16 mouse cellular contexts compared by ENCODE assay signal in genomic region chr5:76111173-76111572, GRCm38 (mm10). TPM values are rescaled to one million over a fixed set of nuclear protein-coding genes. Genes with fewer than 3 reads are reported as not detected.
DNase-seq lines count a peak whose midpoint lies in the region; ATAC-seq and TF ChIP-seq lines count a peak whose summit lies in the region.
"Had no signal": no experiment of that assay in that cellular context is flagged by ENCODE, and none has a peak within 500 bp of the region (broad histone marks: within the 10 kb centered on the region; RNA-seq: fewer than 3 reads in every experiment).

No protein-coding gene starts in this region.

- no peaks in the 10 kb centered on the region for H3K27me3 ChIP-seq in intestine, embryonic 14.5 days (replicated peaks; ENCODE audit: control insufficient read depth, insufficient read depth, low read length)
- H3K27me3 ChIP-seq in intestine, postnatal 0 days (replicated peaks; ENCODE audit: control insufficient read depth, insufficient read depth, low read length), result 0 out of 2 replicates have a peak, but pooled peaks cover 4% of the 10 kb centered on the region
- H3K27me3 ChIP-seq: lung, embryonic 15.5 days; midbrain, embryonic 15.5 days had no signal

- H3K4me3 ChIP-seq in intestine, embryonic 14.5 days (ENCODE audit: low read depth, low read length), result no peak overlapping the region
- no peak overlapping the region for H3K4me3 ChIP-seq in intestine, postnatal 0 days (ENCODE audit: low read depth, low read length)
- H3K4me3 ChIP-seq: lung, embryonic 15.5 days; midbrain, embryonic 15.5 days had no signal

- 87% methylated on average over 3 of the region's 3 CpGs for WGBS in intestine, embryonic 14.5 days
- WGBS in intestine, postnatal 0 days, result 79% methylated on average over 3 of the region's 3 CpGs

- H3K36me3 ChIP-seq in intestine, embryonic 14.5 days (ENCODE audit: control insufficient read depth, insufficient read depth, low read length), result no peaks in the 10 kb centered on the region
- H3K36me3 ChIP-seq in intestine, postnatal 0 days (ENCODE audit: control insufficient read depth, insufficient read depth), result no peaks in the 10 kb centered on the region
- H3K36me3 ChIP-seq: lung, embryonic 15.5 days; midbrain, embryonic 15.5 days had no signal

- intact Hi-C loops in left cerebral cortex, postnatal 36 days (cut with DNase I), result loop anchor here (10.0 kb wide), 2 partner anchors 86 to 896 kb away; no protein-coding TSS in a partner anchor

- H3K4me1 ChIP-seq in intestine, embryonic 14.5 days (replicated peaks; ENCODE audit: control insufficient read depth, insufficient read depth, low read length), result no peaks in the 10 kb centered on the region
- 0 out of 2 replicates have a peak, but pooled peaks cover 4% of the 10 kb centered on the region for H3K4me1 ChIP-seq in intestine, postnatal 0 days (replicated peaks; ENCODE audit: control insufficient read depth, insufficient read depth, low read length)
- H3K4me1 ChIP-seq: lung, embryonic 15.5 days; midbrain, embryonic 15.5 days had no signal

- no peak overlapping the region for H3K4me2 ChIP-seq in intestine, embryonic 14.5 days (ENCODE audit: low read length)
- no peak overlapping the region for H3K4me2 ChIP-seq in intestine, postnatal 0 days (replicated peaks; ENCODE audit: low read depth)
- H3K4me2 ChIP-seq: liver, embryonic 11.5 days; lung, embryonic 15.5 days; midbrain, embryonic 15.5 days had no signal

- no peak overlapping the region for H3K9ac ChIP-seq in intestine, embryonic 14.5 days (ENCODE audit: low read length)
- no peak overlapping the region for H3K9ac ChIP-seq in intestine, postnatal 0 days (ENCODE audit: low read depth, low read length)
- H3K9ac ChIP-seq: lung, embryonic 15.5 days; midbrain, embryonic 15.5 days had no signal

- peak; percentile 36 to 39 for DNase-seq in adrenal gland, postnatal 36 days
- no peak for DNase-seq in adrenal gland, postnatal 4 days (ENCODE audit: low spot score in 2 of 2)
- DNase-seq in intestine, embryonic 14.5 days (ENCODE audit: low spot score), result peak; percentile 34
- peak; percentile 8 to 16 for DNase-seq in left cerebral cortex, postnatal 36 days (ENCODE audit: low spot score in 2 of 2)
- DNase-seq in left cerebral cortex, adult 11 months (ENCODE audit: low spot score), result no peak
- peak; percentile 25 for DNase-seq in heart, postnatal 4 days
- no peak for DNase-seq in testis, postnatal 14 days (ENCODE audit: low spot score)
- DNase-seq: B cell, adult 2 months; cerebellum, postnatal 14 days; gastrocnemius, postnatal 10 days had no signal

- no peaks in the 10 kb centered on the region for H3K9me3 ChIP-seq in intestine, embryonic 14.5 days (ENCODE audit: control insufficient read depth, low read length)
- no peaks in the 10 kb centered on the region for H3K9me3 ChIP-seq in intestine, postnatal 0 days (ENCODE audit: control insufficient read depth)
- H3K9me3 ChIP-seq: lung, embryonic 15.5 days; midbrain, embryonic 15.5 days had no signal

- no peak overlapping the region for H3K27ac ChIP-seq in intestine, embryonic 14.5 days (ENCODE audit: low read depth)
- H3K27ac ChIP-seq in intestine, postnatal 0 days (ENCODE audit: low read depth, low read length), result no peak overlapping the region
- H3K27ac ChIP-seq: midbrain, embryonic 15.5 days had no signal

- no peak for TF ChIP-seq CTCF in intestine, postnatal 0 days (IDR thresholded peaks at IDR 0.05; ENCODE audit: low read depth)

- ATAC-seq in intestine, embryonic 14.5 days (replicated peaks; ENCODE audit: low FRiP score, low TSS enrichment, low read depth), result no peak
- no peak for ATAC-seq in intestine, postnatal 0 days
- ATAC-seq: forebrain, embryonic 14.5 days; midbrain, embryonic 15.5 days; Patski had no signal

RNA-seq across cellular contexts. Expression of gene Srd5a3, which starts 28.9 kb away (rescaled TPM):
- 10 to 100 TPM; 23.6 to 33.3 TPM for total RNA-seq in adrenal gland, postnatal 36 days (2021)
- total RNA-seq in adrenal gland, postnatal 4 days (2021), result 10 to 100 TPM; 31.3 to 33.9 TPM
- 30.7 and 31.2 TPM in 2 replicates for polyA plus RNA-seq in intestine, embryonic 14.5 days (2014; fragmentation: Nextera tagmentation; extraction: Ambion mirVana)
- polyA plus RNA-seq in intestine, postnatal 0 days (2015; fragmentation: Nextera tagmentation; extraction: Ambion mirVana), result 41.5 and 44.1 TPM in 2 replicates
- 10 to 100 TPM; 18.2 to 24.4 TPM for total RNA-seq in left cerebral cortex, postnatal 36 days (2021)
- 10 to 100 TPM; 20.8 to 23.7 TPM for total RNA-seq in heart, postnatal 4 days (2021)

Comparison
In these comparisons a context has a peak if more than half of its experiments do, and no peak if none do; other contexts are left out.
1. DNase-seq: peak in adrenal gland, postnatal 36 days (2 of 2), intestine, embryonic 14.5 days (single experiment), left cerebral cortex, postnatal 36 days (2 of 2) and heart, postnatal 4 days (single experiment); none in adrenal gland, postnatal 4 days (0 of 2), left cerebral cortex, adult 11 months (single experiment) and testis, postnatal 14 days (single experiment).